Mouse (Mus musculus): ENCODE data around the gene Sez6l2.

DNA sequence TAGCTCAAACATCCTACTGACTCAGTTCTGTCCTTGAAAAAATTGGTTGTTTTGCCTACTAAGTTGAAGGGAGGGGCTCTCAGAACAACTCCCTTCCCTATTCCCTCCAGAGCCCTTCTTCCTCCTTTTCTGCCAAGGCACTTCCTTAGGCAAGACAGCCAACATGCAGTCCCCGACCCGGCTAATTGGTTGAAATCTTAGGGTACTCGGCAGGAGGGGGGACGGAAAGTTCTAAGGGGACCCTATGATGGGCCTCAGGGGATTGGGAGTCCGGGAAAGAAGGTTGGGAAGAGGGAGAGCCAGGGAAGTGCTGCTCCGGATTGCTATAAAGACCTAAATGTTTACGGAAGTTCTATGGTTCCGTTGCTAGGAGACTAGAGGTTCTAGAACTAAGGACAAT lies 25.1 kb downstream of the Sez6l2 start:
- TF ChIP-seq POLR2A (IDR thresholded peaks at IDR 0.05; ENCODE audit: borderline replicate concordance, low read depth, low read length): no peak
- no peak for TF ChIP-seq CTCF (IDR thresholded peaks at IDR 0.05; ENCODE audit: low read depth, low read length)
